Mouse (Mus musculus): ENCODE measurements around the gene 2410137M14Rik.
"Not testable (repeated sequence)": the region's sequence is repeated elsewhere in the genome, so short reads cannot be mapped to it uniquely, and the experiment has no call there.

2410137M14Rik gene

GRCm38 (mm10) chr17:36993770-36994325, 12.8 kb upstream of the 2410137M14Rik start:
- no peak for DNase-seq

GRCm38 (mm10) chr17:36992336-36993104, 11.5 kb upstream of the 2410137M14Rik start:
- DNase-seq, result no peak

- DNase-seq, result not testable (repeated sequence)
Measured at GRCm38 (mm10) chr17:36990630-36991029, 9.6 kb upstream of the 2410137M14Rik start.

- DNase-seq, result no peak
Measured at GRCm38 (mm10) chr17:36989437-36989836, 8.4 kb upstream of the 2410137M14Rik start, which contains the start of gene H2-M5. Gene H2-M5, minus strand, starts transcription at chr17:36989537.

GRCm38 (mm10) chr17:36988475-36988874, 7.4 kb upstream of the 2410137M14Rik start:
- DNase-seq, result no peak

GRCm38 (mm10) chr17:36982253-36983155, 1.5 kb upstream of the 2410137M14Rik start:
- DNase-seq, result no peak

GRCm38 (mm10) chr17:36981845-36982244, 808 bp upstream of the 2410137M14Rik start:
- no peak for DNase-seq

- no peak for DNase-seq
Measured at GRCm38 (mm10) chr17:36973271-36973787, 7.7 kb downstream of the 2410137M14Rik start.

GRCm38 (mm10) chr17:36972791-36973190, 8.2 kb downstream of the 2410137M14Rik start:
- no peak for DNase-seq

GRCm38 (mm10) chr17:36971172-36971850, 9.7 kb downstream of the 2410137M14Rik start:
- no peak for DNase-seq

GRCm38 (mm10) chr17:36970316-36970890, 10.6 kb downstream of the 2410137M14Rik start:
- DNase-seq, result no peak

- no peak for DNase-seq
Measured at GRCm38 (mm10) chr17:36966875-36967274, 14.2 kb downstream of the 2410137M14Rik start.

GRCm38 (mm10) chr17:36961125-36961524, 19.9 kb downstream of the 2410137M14Rik start:
- no peak for DNase-seq

GRCm38 (mm10) chr17:36958884-36959283, 22.2 kb downstream of the 2410137M14Rik start:
- DNase-seq, result no peak

GRCm38 (mm10) chr17:36957999-36958743, 22.9 kb downstream of the 2410137M14Rik start, which contains the start of the genes Znrd1 and Znrd1as:
Gene Znrd1, minus strand, starts transcription at chr17:36958559.
Gene Znrd1as, plus strand, starts transcription at chr17:36958592.
- peak; percentile 94 for DNase-seq

GRCm38 (mm10) chr17:36953062-36953461, 28.0 kb downstream of the 2410137M14Rik start:
- DNase-seq, result no peak

GRCm38 (mm10) chr17:36952631-36953030, 28.4 kb downstream of the 2410137M14Rik start:
- no peak for DNase-seq

- DNase-seq, result peak; percentile 96
Measured at GRCm38 (mm10) chr17:36950981-36951947, 29.8 kb downstream of the 2410137M14Rik start, which contains the start of gene Ppp1r11. Gene Ppp1r11, minus strand, starts transcription at chr17:36951741.

- no peak for DNase-seq
Measured at GRCm38 (mm10) chr17:36949265-36949664, 31.8 kb downstream of the 2410137M14Rik start.

- no peak for DNase-seq
Measured at GRCm38 (mm10) chr17:36948286-36948685, 32.8 kb downstream of the 2410137M14Rik start.
